Mouse (Mus musculus): ENCODE results near the gene Serpinb1c.
A peak's percentile ranks its signal among the peaks of the same experiment; 100 is the strongest.
"Not testable (repeated sequence)": the region's sequence is repeated elsewhere in the genome, so short reads cannot be mapped to it uniquely, and the experiment has no call there.

Gene Serpinb1c

GRCm38 (mm10) chr13:32898111-32898510, at the start of gene Serpinb1c:
TSS of gene Serpinb1c (minus strand) at chr13:32898211.
- no peak for DNase-seq (ENCODE audit: low spot score in 2 of 2)

- not testable (repeated sequence) for DNase-seq (ENCODE audit: low spot score in 2 of 2)
These were observed 41.2 kb upstream of the Serpinb1c start for GRCm38 (mm10) chr13:32939191-32939590.

- DNase-seq (ENCODE audit: low spot score in 2 of 2) = not testable (repeated sequence)
These were observed 40.3 kb upstream of the Serpinb1c start for GRCm38 (mm10) chr13:32938275-32938674.

- DNase-seq (ENCODE audit: low spot score in 2 of 2) = no peak
These were observed 36.8 kb upstream of the Serpinb1c start for GRCm38 (mm10) chr13:32934706-32935381.

GRCm38 (mm10) chr13:32929107-32929750, 31.2 kb upstream of the Serpinb1c start:
- DNase-seq (ENCODE audit: low spot score in 2 of 2) = no peak

- DNase-seq (ENCODE audit: low spot score in 2 of 2) = no peak
These were observed 29.2 kb upstream of the Serpinb1c start for GRCm38 (mm10) chr13:32927241-32927640.

GRCm38 (mm10) chr13:32926661-32927060, 28.6 kb upstream of the Serpinb1c start:
- no peak for DNase-seq (ENCODE audit: low spot score in 2 of 2)

- DNase-seq (ENCODE audit: low spot score in 2 of 2) = no peak
These were observed 26.8 kb upstream of the Serpinb1c start for GRCm38 (mm10) chr13:32924578-32925360.

- DNase-seq (ENCODE audit: low spot score in 2 of 2) = no peak
These were observed 24.6 kb upstream of the Serpinb1c start for GRCm38 (mm10) chr13:32922622-32923021.

- DNase-seq (ENCODE audit: low spot score in 2 of 2) = no peak
These were observed 14.9 kb upstream of the Serpinb1c start for GRCm38 (mm10) chr13:32912770-32913380.

GRCm38 (mm10) chr13:32908182-32908581, 10.2 kb upstream of the Serpinb1c start:
- DNase-seq (ENCODE audit: low spot score in 2 of 2) = no peak

GRCm38 (mm10) chr13:32903211-32903873, 5.3 kb upstream of the Serpinb1c start:
- peak; percentile 94 to 95 for DNase-seq (ENCODE audit: low spot score in 2 of 2)

GRCm38 (mm10) chr13:32902481-32903015, 4.5 kb upstream of the Serpinb1c start:
- DNase-seq (ENCODE audit: low spot score in 2 of 2) = peak; percentile 70 to 76

GRCm38 (mm10) chr13:32900639-32901038, 2.6 kb upstream of the Serpinb1c start:
- DNase-seq (ENCODE audit: low spot score in 2 of 2) = peak; percentile 20 to 38

- not testable (repeated sequence) for DNase-seq (ENCODE audit: low spot score in 2 of 2)
These were observed 1.1 kb upstream of the Serpinb1c start for GRCm38 (mm10) chr13:32899114-32899513.

- DNase-seq (ENCODE audit: low spot score in 2 of 2) = no peak
These were observed 1.1 kb downstream of the Serpinb1c start for GRCm38 (mm10) chr13:32896931-32897330.

- no peak for DNase-seq (ENCODE audit: low spot score in 2 of 2)
These were observed 13.3 kb downstream of the Serpinb1c start for GRCm38 (mm10) chr13:32884755-32885154.

GRCm38 (mm10) chr13:32873862-32874261, 24.1 kb downstream of the Serpinb1c start:
- no peak for DNase-seq (ENCODE audit: low spot score in 2 of 2)

- DNase-seq (ENCODE audit: low spot score in 2 of 2) = no peak
These were observed 29.2 kb downstream of the Serpinb1c start for GRCm38 (mm10) chr13:32868843-32869242.

GRCm38 (mm10) chr13:32868233-32868632, 29.8 kb downstream of the Serpinb1c start:
- not testable (repeated sequence) for DNase-seq (ENCODE audit: low spot score in 2 of 2)

GRCm38 (mm10) chr13:32867030-32867429, 31.0 kb downstream of the Serpinb1c start:
- DNase-seq (ENCODE audit: low spot score in 2 of 2) = no peak
